Mouse (Mus musculus): ENCODE data around the gene Zap70. TPM values are rescaled to one million over a fixed set of nuclear protein-coding genes. Genes with fewer than 3 reads are reported as not detected.

The Zap70 gene
- polyA plus RNA-seq (2015; fragmentation: Illumina TruSeq; extraction: RNeasy Lipid Tissue Mini Kit (QIAGEN cat#74804); ENCODE audit: insufficient read depth, low read depth, low replicate concordance) = not detected

DNA sequence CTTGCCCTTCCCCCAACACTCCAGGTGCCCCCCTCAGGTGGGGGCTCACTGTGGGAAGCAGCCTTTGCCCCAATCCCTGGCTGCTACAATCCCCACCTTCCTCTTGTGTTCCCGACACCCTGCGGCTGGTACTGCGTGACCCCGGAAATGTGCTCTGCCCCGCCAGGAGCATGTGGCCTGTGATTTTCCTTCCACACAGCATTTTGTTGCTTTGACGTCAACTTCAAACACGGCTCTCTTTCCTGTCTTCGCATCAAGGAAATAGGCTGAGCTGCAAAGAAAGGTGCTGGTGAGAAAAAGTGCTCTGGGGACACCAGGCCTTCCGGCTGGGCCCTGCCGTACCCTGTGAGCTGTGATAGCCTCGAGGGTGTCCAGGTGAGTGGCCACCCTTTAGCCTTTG, at the start of gene Zap70:
Gene Zap70, plus strand, starts transcription at position 231 of the 400 bp plus-strand sequence.

DNA sequence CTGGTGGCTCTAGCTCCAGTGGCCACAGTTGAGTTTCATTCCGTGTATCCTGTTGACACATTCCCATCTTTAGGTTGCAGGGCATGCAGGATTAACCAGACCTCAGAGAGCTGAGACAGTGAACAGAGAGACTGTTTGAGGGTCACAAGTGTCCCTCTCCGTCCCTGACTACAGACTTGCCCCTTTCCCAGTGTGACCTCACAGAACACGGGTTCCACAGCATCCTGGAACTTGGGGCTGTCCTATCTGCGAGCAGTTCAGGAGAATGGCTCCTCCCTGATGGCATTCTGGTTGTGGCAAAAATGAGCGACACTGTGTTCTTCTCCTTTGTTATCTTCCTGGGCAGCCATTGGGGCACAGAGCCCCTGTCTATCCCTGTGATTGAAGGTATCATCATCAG, 47.3 kb upstream of the Zap70 start, which contains the start of gene Actr1b:
Gene Actr1b, minus strand, starts transcription at position 112 of the 400 bp plus-strand sequence.

Other genes with a start within 250 kb of the Zap70 start
- gene Cnnm3, start 249.9 kb upstream of the Zap70 start, polyA plus RNA-seq (2015; fragmentation: Illumina TruSeq; extraction: RNeasy Lipid Tissue Mini Kit (QIAGEN cat#74804); ENCODE audit: insufficient read depth, low read depth, low replicate concordance) = 4.8 TPM
- gene Ankrd23, start 224.9 kb upstream of the Zap70 start, polyA plus RNA-seq (2015; fragmentation: Illumina TruSeq; extraction: RNeasy Lipid Tissue Mini Kit (QIAGEN cat#74804); ENCODE audit: insufficient read depth, low read depth, low replicate concordance) = 7.4 TPM
- not detected for gene Gm42417, start 222.4 kb upstream of the Zap70 start, polyA plus RNA-seq (2015; fragmentation: Illumina TruSeq; extraction: RNeasy Lipid Tissue Mini Kit (QIAGEN cat#74804); ENCODE audit: insufficient read depth, low read depth, low replicate concordance)
- gene Ankrd39, start 214.4 kb upstream of the Zap70 start, polyA plus RNA-seq (2015; fragmentation: Illumina TruSeq; extraction: RNeasy Lipid Tissue Mini Kit (QIAGEN cat#74804); ENCODE audit: insufficient read depth, low read depth, low replicate concordance) = 3.1 TPM
- 3.9 TPM for gene Sema4c, start 203.4 kb upstream of the Zap70 start, polyA plus RNA-seq (2015; fragmentation: Illumina TruSeq; extraction: RNeasy Lipid Tissue Mini Kit (QIAGEN cat#74804); ENCODE audit: insufficient read depth, low read depth, low replicate concordance)
- not detected for gene Fam178b, start 78.6 kb upstream of the Zap70 start, polyA plus RNA-seq (2015; fragmentation: Illumina TruSeq; extraction: RNeasy Lipid Tissue Mini Kit (QIAGEN cat#74804); ENCODE audit: insufficient read depth, low read depth, low replicate concordance)
- gene Cox5b, start 70.3 kb upstream of the Zap70 start, polyA plus RNA-seq (2015; fragmentation: Illumina TruSeq; extraction: RNeasy Lipid Tissue Mini Kit (QIAGEN cat#74804); ENCODE audit: insufficient read depth, low read depth, low replicate concordance) = 96.9 TPM
- gene 4933424G06Rik, start 51.6 kb upstream of the Zap70 start, polyA plus RNA-seq (2015; fragmentation: Illumina TruSeq; extraction: RNeasy Lipid Tissue Mini Kit (QIAGEN cat#74804); ENCODE audit: insufficient read depth, low read depth, low replicate concordance) = not detected
- 15.8 TPM for gene Actr1b, start 47.4 kb upstream of the Zap70 start, polyA plus RNA-seq (2015; fragmentation: Illumina TruSeq; extraction: RNeasy Lipid Tissue Mini Kit (QIAGEN cat#74804); ENCODE audit: insufficient read depth, low read depth, low replicate concordance)
- 8.1 TPM for gene Tmem131, start 181.9 kb downstream of the Zap70 start, polyA plus RNA-seq (2015; fragmentation: Illumina TruSeq; extraction: RNeasy Lipid Tissue Mini Kit (QIAGEN cat#74804); ENCODE audit: insufficient read depth, low read depth, low replicate concordance)

Data from pancreas, adult 10 weeks (tissue).